Mouse (Mus musculus): ENCODE results near the gene Gabbr1. TPM values are rescaled to one million over a fixed set of nuclear protein-coding genes. Genes with fewer than 3 reads are reported as not detected.

The Gabbr1 gene
- 23.9 TPM for polyA plus RNA-seq (2014; fragmentation: Illumina TruSeq; extraction: RNeasy Lipid Tissue Mini Kit (QIAGEN cat#74804); ENCODE audit: low read depth, low replicate concordance)

GRCm38 (mm10) chr17:37045611-37046311, at the start of gene Gabbr1:
Gene Gabbr1, plus strand, starts transcription at chr17:37045966.

DNA sequence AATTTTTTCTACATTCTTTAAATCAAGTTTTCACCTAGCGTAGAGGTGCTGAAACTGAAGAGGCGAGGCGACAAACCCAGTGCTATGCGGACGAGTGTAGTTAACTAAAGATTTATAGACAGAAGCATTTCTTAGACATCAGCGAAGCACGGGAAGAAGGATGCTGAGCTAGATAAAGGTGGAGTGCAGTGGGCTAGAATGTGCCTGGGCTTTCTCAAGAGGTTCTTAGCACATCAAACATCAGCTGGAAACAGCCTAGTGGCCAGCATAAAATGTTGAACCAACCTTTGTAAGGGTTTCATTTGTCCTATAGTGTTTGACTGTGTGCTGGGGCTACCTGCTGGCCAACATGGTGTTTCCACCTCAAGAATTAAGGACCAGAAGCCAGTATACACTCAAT, 44.9 kb upstream of the Gabbr1 start, which contains the start of gene Zfp57:
Gene Zfp57, plus strand, starts transcription at position 301 of the 400 bp plus-strand sequence.

DNA sequence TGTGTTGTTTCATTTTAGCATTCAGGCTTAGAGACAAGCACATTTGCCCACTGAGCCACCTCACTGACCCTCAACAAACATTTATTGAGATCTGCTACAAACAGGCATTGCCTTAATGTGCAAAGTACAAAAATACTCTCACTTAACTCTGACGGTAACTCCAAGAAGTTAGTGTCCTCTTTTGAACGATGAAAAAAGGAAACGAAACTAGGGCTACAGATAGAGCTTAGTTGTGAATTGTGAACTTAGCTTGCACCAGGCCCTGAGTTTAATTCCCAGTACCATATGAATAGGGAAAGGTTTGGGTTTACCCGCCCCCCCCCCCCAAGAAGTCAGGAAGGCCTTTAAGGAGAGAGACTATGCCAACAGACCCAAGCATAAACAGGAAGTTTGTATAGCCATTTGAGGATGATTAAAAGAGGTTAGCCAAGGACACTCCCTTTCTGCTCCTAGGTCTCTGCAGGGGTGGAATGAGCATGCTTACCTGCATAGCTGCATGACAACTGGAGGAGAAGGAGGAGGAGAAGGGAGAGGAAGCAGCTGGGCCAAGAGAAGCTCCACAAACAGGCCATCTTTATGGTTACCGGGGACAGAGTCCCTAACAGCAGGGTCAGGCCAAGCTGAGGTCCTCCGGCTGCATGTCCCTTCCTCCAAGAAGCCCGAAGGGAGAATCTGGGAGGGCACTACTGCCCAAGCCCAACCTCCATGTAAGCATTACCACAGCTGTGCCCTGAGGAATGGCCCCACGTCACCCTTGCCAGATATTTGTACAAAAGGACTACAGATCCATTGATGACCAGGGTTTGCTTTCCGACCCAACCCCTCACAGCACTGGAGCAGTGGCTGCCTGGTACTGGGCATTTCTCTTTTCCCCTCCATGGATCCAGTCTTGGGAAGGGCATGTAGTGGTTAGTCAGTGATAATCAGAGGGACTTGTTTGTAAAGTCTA, 22.9 kb upstream of the Gabbr1 start, which contains the start of gene Mog:
Gene Mog, minus strand, starts transcription at position 771 of the 949 bp plus-strand sequence.

DNA sequence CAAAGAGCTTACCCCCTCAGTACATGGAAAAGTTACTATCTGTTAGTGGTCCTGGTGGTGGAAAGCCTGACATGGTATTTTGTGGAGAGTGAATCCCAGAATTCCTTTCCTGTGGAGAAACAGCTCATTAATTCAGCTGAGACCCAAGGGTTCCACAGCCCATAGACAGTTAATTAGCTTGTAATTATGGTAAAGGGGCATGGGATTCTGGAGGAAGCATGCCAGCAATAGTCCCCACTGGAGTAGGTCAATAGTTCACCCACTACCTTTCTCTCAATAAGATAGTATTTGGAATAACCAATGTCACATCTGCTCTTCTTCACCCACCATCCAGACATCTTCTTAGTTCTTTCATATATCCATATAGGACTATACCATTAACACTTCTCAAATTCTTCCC, 42.6 kb downstream of the Gabbr1 start, which contains the start of gene Olfr90:
Gene Olfr90, minus strand, starts transcription at position 101 of the 400 bp plus-strand sequence.

DNA sequence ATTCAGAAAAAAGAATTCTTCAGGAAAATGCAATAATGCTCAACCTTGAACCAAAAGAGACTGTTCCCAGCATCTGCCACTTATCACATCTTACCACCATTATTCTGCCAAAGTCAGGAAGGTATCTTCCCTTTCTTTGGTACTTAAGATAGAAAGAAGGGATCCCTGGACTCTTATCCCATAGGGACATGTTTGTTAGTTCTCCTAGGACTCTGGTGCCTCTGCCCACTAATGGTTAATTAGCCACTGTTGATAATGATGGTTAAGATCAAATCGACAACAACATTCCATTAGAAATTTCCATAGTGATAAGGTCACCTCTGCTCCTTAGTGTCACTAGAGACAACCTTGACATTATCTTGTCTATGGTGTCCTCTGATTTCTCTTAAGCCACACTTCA, 52.4 kb downstream of the Gabbr1 start, which contains the start of gene Olfr91:
Gene Olfr91, minus strand, starts transcription at position 101 of the 400 bp plus-strand sequence.

DNA sequence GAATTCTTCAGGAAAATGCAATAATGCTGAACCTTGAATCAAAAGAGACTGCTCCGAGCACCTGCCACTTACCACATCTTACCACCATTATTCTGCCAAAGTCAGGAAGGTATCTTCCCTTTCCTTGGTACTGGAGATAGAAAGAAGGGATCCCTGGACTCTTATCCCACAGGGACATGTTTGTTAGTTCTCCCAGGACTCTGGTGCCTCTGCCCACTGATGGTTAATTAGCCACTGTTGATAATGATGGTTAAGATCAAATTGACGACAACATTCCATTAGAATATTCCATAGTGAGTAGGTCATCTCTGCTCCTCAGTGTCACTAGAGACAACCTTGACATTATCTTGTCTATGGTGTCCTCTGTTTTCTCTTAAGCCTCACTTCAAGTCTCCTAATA, 74.2 kb downstream of the Gabbr1 start, which contains the start of gene Olfr92:
Gene Olfr92, minus strand, starts transcription at position 101 of the 400 bp plus-strand sequence.

Other genes with a start within 250 kb of the Gabbr1 start
- not detected for gene H2-M10.6, start 233.8 kb upstream of the Gabbr1 start, polyA plus RNA-seq (2014; fragmentation: Illumina TruSeq; extraction: RNeasy Lipid Tissue Mini Kit (QIAGEN cat#74804); ENCODE audit: low read depth, low replicate concordance)
- gene Trim26, start 208.8 kb upstream of the Gabbr1 start, polyA plus RNA-seq (2014; fragmentation: Illumina TruSeq; extraction: RNeasy Lipid Tissue Mini Kit (QIAGEN cat#74804); ENCODE audit: low read depth, low replicate concordance) = 54.8 TPM
- not detected for gene Trim15, start 178.8 kb upstream of the Gabbr1 start, polyA plus RNA-seq (2014; fragmentation: Illumina TruSeq; extraction: RNeasy Lipid Tissue Mini Kit (QIAGEN cat#74804); ENCODE audit: low read depth, low replicate concordance)
- gene Trim10, start 176.4 kb upstream of the Gabbr1 start, polyA plus RNA-seq (2014; fragmentation: Illumina TruSeq; extraction: RNeasy Lipid Tissue Mini Kit (QIAGEN cat#74804); ENCODE audit: low read depth, low replicate concordance) = 0.35 TPM
- not detected for gene Trim40, start 155.8 kb upstream of the Gabbr1 start, polyA plus RNA-seq (2014; fragmentation: Illumina TruSeq; extraction: RNeasy Lipid Tissue Mini Kit (QIAGEN cat#74804); ENCODE audit: low read depth, low replicate concordance)
- 0.30 TPM for gene Trim31, start 147.8 kb upstream of the Gabbr1 start, polyA plus RNA-seq (2014; fragmentation: Illumina TruSeq; extraction: RNeasy Lipid Tissue Mini Kit (QIAGEN cat#74804); ENCODE audit: low read depth, low replicate concordance)
- gene Rnf39, start 103.0 kb upstream of the Gabbr1 start, polyA plus RNA-seq (2014; fragmentation: Illumina TruSeq; extraction: RNeasy Lipid Tissue Mini Kit (QIAGEN cat#74804); ENCODE audit: low read depth, low replicate concordance) = 0.63 TPM
- 74.7 TPM for gene Ppp1r11, start 94.2 kb upstream of the Gabbr1 start, polyA plus RNA-seq (2014; fragmentation: Illumina TruSeq; extraction: RNeasy Lipid Tissue Mini Kit (QIAGEN cat#74804); ENCODE audit: low read depth, low replicate concordance)
- 37.9 TPM for gene Znrd1, start 87.4 kb upstream of the Gabbr1 start, polyA plus RNA-seq (2014; fragmentation: Illumina TruSeq; extraction: RNeasy Lipid Tissue Mini Kit (QIAGEN cat#74804); ENCODE audit: low read depth, low replicate concordance)
- 23.8 TPM for gene Znrd1as, start 87.4 kb upstream of the Gabbr1 start, polyA plus RNA-seq (2014; fragmentation: Illumina TruSeq; extraction: RNeasy Lipid Tissue Mini Kit (QIAGEN cat#74804); ENCODE audit: low read depth, low replicate concordance)
- gene 2410137M14Rik, start 64.7 kb upstream of the Gabbr1 start, polyA plus RNA-seq (2014; fragmentation: Illumina TruSeq; extraction: RNeasy Lipid Tissue Mini Kit (QIAGEN cat#74804); ENCODE audit: low read depth, low replicate concordance) = not detected
- gene H2-M5, start 56.4 kb upstream of the Gabbr1 start, polyA plus RNA-seq (2014; fragmentation: Illumina TruSeq; extraction: RNeasy Lipid Tissue Mini Kit (QIAGEN cat#74804); ENCODE audit: low read depth, low replicate concordance) = 0.11 TPM
- 7.2 TPM for gene Zfp57, start 44.8 kb upstream of the Gabbr1 start, polyA plus RNA-seq (2014; fragmentation: Illumina TruSeq; extraction: RNeasy Lipid Tissue Mini Kit (QIAGEN cat#74804); ENCODE audit: low read depth, low replicate concordance)
- not detected for gene Mog, start 22.6 kb upstream of the Gabbr1 start, polyA plus RNA-seq (2014; fragmentation: Illumina TruSeq; extraction: RNeasy Lipid Tissue Mini Kit (QIAGEN cat#74804); ENCODE audit: low read depth, low replicate concordance)
- gene Olfr90, start 42.5 kb downstream of the Gabbr1 start, polyA plus RNA-seq (2014; fragmentation: Illumina TruSeq; extraction: RNeasy Lipid Tissue Mini Kit (QIAGEN cat#74804); ENCODE audit: low read depth, low replicate concordance) = not detected
- gene Olfr91, start 52.3 kb downstream of the Gabbr1 start, polyA plus RNA-seq (2014; fragmentation: Illumina TruSeq; extraction: RNeasy Lipid Tissue Mini Kit (QIAGEN cat#74804); ENCODE audit: low read depth, low replicate concordance) = not detected
- gene Olfr92, start 74.1 kb downstream of the Gabbr1 start, polyA plus RNA-seq (2014; fragmentation: Illumina TruSeq; extraction: RNeasy Lipid Tissue Mini Kit (QIAGEN cat#74804); ENCODE audit: low read depth, low replicate concordance) = not detected
- not detected for gene Olfr93, start 115.5 kb downstream of the Gabbr1 start, polyA plus RNA-seq (2014; fragmentation: Illumina TruSeq; extraction: RNeasy Lipid Tissue Mini Kit (QIAGEN cat#74804); ENCODE audit: low read depth, low replicate concordance)
- gene Ubd, start 147.9 kb downstream of the Gabbr1 start, polyA plus RNA-seq (2014; fragmentation: Illumina TruSeq; extraction: RNeasy Lipid Tissue Mini Kit (QIAGEN cat#74804); ENCODE audit: low read depth, low replicate concordance) = 3.3 TPM
- gene Olfr94, start 155.0 kb downstream of the Gabbr1 start, polyA plus RNA-seq (2014; fragmentation: Illumina TruSeq; extraction: RNeasy Lipid Tissue Mini Kit (QIAGEN cat#74804); ENCODE audit: low read depth, low replicate concordance) = not detected
- gene Olfr95, start 167.2 kb downstream of the Gabbr1 start, polyA plus RNA-seq (2014; fragmentation: Illumina TruSeq; extraction: RNeasy Lipid Tissue Mini Kit (QIAGEN cat#74804); ENCODE audit: low read depth, low replicate concordance) = not detected
- not detected for gene Olfr96, start 174.2 kb downstream of the Gabbr1 start, polyA plus RNA-seq (2014; fragmentation: Illumina TruSeq; extraction: RNeasy Lipid Tissue Mini Kit (QIAGEN cat#74804); ENCODE audit: low read depth, low replicate concordance)
- not detected for gene Olfr97, start 191.4 kb downstream of the Gabbr1 start, polyA plus RNA-seq (2014; fragmentation: Illumina TruSeq; extraction: RNeasy Lipid Tissue Mini Kit (QIAGEN cat#74804); ENCODE audit: low read depth, low replicate concordance)
- gene Olfr98, start 217.8 kb downstream of the Gabbr1 start, polyA plus RNA-seq (2014; fragmentation: Illumina TruSeq; extraction: RNeasy Lipid Tissue Mini Kit (QIAGEN cat#74804); ENCODE audit: low read depth, low replicate concordance) = not detected
- 8.0 TPM for gene H2-M3, start 224.3 kb downstream of the Gabbr1 start, polyA plus RNA-seq (2014; fragmentation: Illumina TruSeq; extraction: RNeasy Lipid Tissue Mini Kit (QIAGEN cat#74804); ENCODE audit: low read depth, low replicate concordance)
- gene Olfr99, start 237.5 kb downstream of the Gabbr1 start, polyA plus RNA-seq (2014; fragmentation: Illumina TruSeq; extraction: RNeasy Lipid Tissue Mini Kit (QIAGEN cat#74804); ENCODE audit: low read depth, low replicate concordance) = not detected